ENCODE assay signal across 18 mouse cellular contexts in genomic region chr5:105561926-105562325, GRCm38 (mm10). TPM values are rescaled to one million over a fixed set of nuclear protein-coding genes. Genes with fewer than 3 reads are reported as not detected.
A peak's percentile ranks its signal among the peaks of the same experiment; 100 is the strongest.
DNase-seq lines count a peak whose midpoint lies in the region; ATAC-seq and TF ChIP-seq lines count a peak whose summit lies in the region.
"Had no signal": no experiment of that assay in that cellular context is flagged by ENCODE, and none has a peak within 500 bp of the region (broad histone marks: within the 10 kb centered on the region; RNA-seq: fewer than 3 reads in every experiment).

No protein-coding gene starts in this region.

- H3K9me3 ChIP-seq in heart, postnatal 0 days (replicated peaks; ENCODE audit: control insufficient read depth, low read length) = no peaks in the 10 kb centered on the region; the same call in 1 of the 2 replicates
- no peaks in the 10 kb centered on the region for H3K9me3 ChIP-seq in heart, embryonic 10.5 days
- H3K9me3 ChIP-seq: embryonic facial prominence, embryonic 15.5 days; forebrain, embryonic 12.5 days; hindbrain, embryonic 15.5 days; limb, embryonic 10.5 days; neural tube, embryonic 12.5 days had no signal

- ATAC-seq in heart, postnatal 0 days (ENCODE audit: insufficient read depth, low read depth) = no peak; the same call in 1 of the 2 replicates

- no peak for TF ChIP-seq CTCF in heart, postnatal 0 days (IDR thresholded peaks at IDR 0.05; ENCODE audit: low read depth)

- intact Hi-C loops in left cerebral cortex, postnatal 14 days (cut with DNase I) = no loop called here

- H3K4me2 ChIP-seq in heart, postnatal 0 days (ENCODE audit: low read depth, low read length) = no peak overlapping the region
- H3K4me2 ChIP-seq: embryonic facial prominence, embryonic 15.5 days; forebrain, embryonic 12.5 days; hindbrain, embryonic 15.5 days; neural tube, embryonic 12.5 days had no signal

- no peak for TF ChIP-seq EP300 in heart, postnatal 0 days (IDR thresholded peaks at IDR 0.05; ENCODE audit: low read depth)

- H3K4me3 ChIP-seq in heart, postnatal 0 days (ENCODE audit: low read depth, low read length) = no peak overlapping the region
- no peak overlapping the region for H3K4me3 ChIP-seq in heart, embryonic 10.5 days
- H3K4me3 ChIP-seq: embryonic facial prominence, embryonic 15.5 days; forebrain, embryonic 12.5 days; hindbrain, embryonic 15.5 days; limb, embryonic 10.5 days; megakaryocyte, embryonic 14.5 days; neural tube, embryonic 12.5 days had no signal

- H3K4me1 ChIP-seq in heart, postnatal 0 days (ENCODE audit: control insufficient read depth, insufficient read depth) = 0 out of 2 replicates have a peak, but pooled peaks cover 9% of the 10 kb centered on the region
- H3K4me1 ChIP-seq in heart, embryonic 10.5 days = peaks cover 10% of the 10 kb centered on the region
- H3K4me1 ChIP-seq: embryonic facial prominence, embryonic 15.5 days; limb, embryonic 10.5 days; neural tube, embryonic 12.5 days had no signal

- no peak overlapping the region for H3K27ac ChIP-seq in heart, postnatal 0 days (ENCODE audit: low read depth)
- H3K27ac ChIP-seq in heart, embryonic 10.5 days = no peak overlapping the region
- H3K27ac ChIP-seq: embryonic facial prominence, embryonic 15.5 days; forebrain, embryonic 12.5 days; hindbrain, embryonic 15.5 days; limb, embryonic 10.5 days; neural tube, embryonic 12.5 days had no signal

- peak; percentile 17 to 19 for DNase-seq in cerebellum, postnatal 10 days
- no peak for DNase-seq in cerebellum, adult 9-11 months
- DNase-seq in heart, postnatal 0 days (ENCODE audit: low spot score) = peak; percentile 40
- no peak for DNase-seq in heart, embryonic 10.5 days (ENCODE audit: low spot score)
- DNase-seq in left cerebral cortex, postnatal 14 days (ENCODE audit: low spot score in 2 of 2) = peak; percentile 33 to 38
- DNase-seq in left cerebral cortex, adult 9 months (ENCODE audit: low spot score in 2 of 2) = no peak
- DNase-seq in right cerebral cortex, postnatal 10 days (ENCODE audit: low spot score in 2 of 2) = peak; percentile 45 to 57
- DNase-seq in right cerebral cortex, postnatal 4 days = no peak
- DNase-seq: cerebellum, adult 18-20 months; kidney, adult 18-20 months; lung, adult 2 months had no signal

- no peak overlapping the region for H3K9ac ChIP-seq in heart, postnatal 0 days (replicated peaks; ENCODE audit: low read depth, low read length)
- H3K9ac ChIP-seq: embryonic facial prominence, embryonic 15.5 days; forebrain, embryonic 12.5 days; hindbrain, embryonic 15.5 days; neural tube, embryonic 12.5 days had no signal

- peaks cover 17% of the 10 kb centered on the region; the same call in 1 of the 2 replicates for H3K36me3 ChIP-seq in heart, postnatal 0 days (replicated peaks; ENCODE audit: control insufficient read depth, insufficient read depth, low read length)
- peaks cover 27% of the 10 kb centered on the region; the same call in 1 of the 2 replicates for H3K36me3 ChIP-seq in heart, embryonic 10.5 days
- H3K36me3 ChIP-seq: embryonic facial prominence, embryonic 15.5 days; forebrain, embryonic 12.5 days; neural tube, embryonic 12.5 days had no signal

- H3K27me3 ChIP-seq in heart, postnatal 0 days (ENCODE audit: control insufficient read depth, insufficient read depth, low read length) = no peaks in the 10 kb centered on the region
- no peaks in the 10 kb centered on the region for H3K27me3 ChIP-seq in heart, embryonic 10.5 days (ENCODE audit: insufficient read depth, poor library complexity, severe bottlenecking)
- H3K27me3 ChIP-seq: embryonic facial prominence, embryonic 15.5 days; forebrain, embryonic 12.5 days; hindbrain, embryonic 15.5 days; megakaryocyte, embryonic 14.5 days; neural tube, embryonic 12.5 days; Patski had no signal

RNA-seq across cellular contexts. Expression of gene Lrrc8c, which starts 42.7 kb away (rescaled TPM):
- 5.0 and 19.9 TPM in 2 replicates for total RNA-seq in heart, postnatal 0 days (2014; rRNA removed; ENCODE audit: low replicate concordance)
- polyA plus RNA-seq in heart, postnatal 0 days (2015; fragmentation: Nextera tagmentation; extraction: Ambion mirVana) = 11.1 and 14.9 TPM in 2 replicates
- polyA plus RNA-seq in heart, embryonic 10.5 days (2016; fragmentation: Nextera tagmentation; extraction: Ambion mirVana) = 26.0 and 26.7 TPM in 2 replicates
- 10 to 100 TPM; 28.2 to 36.4 TPM for total RNA-seq in left cerebral cortex, postnatal 14 days (2021)

Comparison
In these comparisons a context has a peak if more than half of its experiments do, and no peak if none do; other contexts are left out.
1. DNase-seq: peak in cerebellum, postnatal 10 days (2 of 2), heart, postnatal 0 days (single experiment), left cerebral cortex, postnatal 14 days (2 of 2) and right cerebral cortex, postnatal 10 days (2 of 2); none in cerebellum, adult 9-11 months (single experiment), heart, embryonic 10.5 days (single experiment), left cerebral cortex, adult 9 months (0 of 2) and right cerebral cortex, postnatal 4 days (single experiment).